Mouse (Mus musculus): Measurements from ENCODE around the gene Gatad2b.

GRCm38 (mm10) chr3:90391941-90392340 lies 99.0 kb downstream of the Gatad2b start:
- TF ChIP-seq POLR2A (IDR thresholded peaks at IDR 0.05; ENCODE audit: low read depth, low read length) (no peak), CTCF (IDR thresholded peaks at IDR 0.05; ENCODE audit: extremely low read depth, insufficient read length, insufficient replicate concordance, low read depth, low read length) (no peak)
